Mouse (Mus musculus) lung, adult 2 months (tissue): Measurements from ENCODE around the gene Rpl39l.
"Not testable (repeated sequence)": the region's sequence is repeated elsewhere in the genome, so short reads cannot be mapped to it uniquely, and the experiment has no call there.

Source experiments
- CTCF ChIP-seq: fragments of 200-500 bp; IDR thresholded peaks from 2 replicates; pipeline ENCODE4 v1.5.1; 2011; ENCODE audit warnings: mild to moderate bottlenecking, low read length, control low read depth; ENCODE audit not compliant: insufficient read depth
- POLR2A ChIP-seq: fragments of 200-500 bp; IDR thresholded peaks from 2 replicates; pipeline ENCODE4 v1.6.1; 2011; ENCODE audit warnings: low read depth, mild to moderate bottlenecking, control low read depth, low read length, borderline replicate concordance; ENCODE audit errors: extremely low read depth

DNA sequence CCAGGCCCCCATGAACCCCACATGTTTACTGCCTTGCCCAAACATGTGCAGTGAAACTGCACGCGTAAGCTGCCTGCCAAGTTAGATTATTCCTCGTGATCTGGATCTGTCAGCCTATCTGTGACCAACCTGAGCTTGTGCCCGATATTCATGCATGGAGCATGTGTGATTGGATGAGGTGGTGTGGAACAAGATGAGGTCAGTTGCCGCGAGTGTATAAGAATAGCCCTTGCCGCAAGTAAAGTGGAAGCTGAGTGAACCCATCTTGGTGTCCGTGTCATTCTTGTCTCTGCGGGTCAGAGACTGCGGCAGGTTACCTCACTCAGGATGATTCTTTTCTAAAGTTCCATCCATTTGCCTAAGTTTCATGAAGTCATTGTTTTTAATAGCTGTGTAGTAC is 17.4 kb downstream of the Rpl39l start:
- not testable (repeated sequence) for TF ChIP-seq CTCF, POLR2A
